Mouse (Mus musculus) skeletal muscle tissue, postnatal 0 days (tissue): Measurements from ENCODE around the gene Gsk3a. TPM values are rescaled to one million over a fixed set of nuclear protein-coding genes. Genes with fewer than 3 reads are reported as not detected.

Experiments
- microRNA-seq, 2 experiments: library from miRNA; unstranded; fragments of <30 nt; microRNA quantifications; one replicate each; pipeline ENCODE4; 2016
- polyA plus RNA-seq: library from polyadenylated mRNA; unstranded; fragments of >200 nt; fragmentation: Nextera tagmentation; extraction: Ambion mirVana; gene quantifications from 2 replicates; pipeline ENCODE4 v1.2.1, GENCODE M21; 2015

Gsk3a gene
- polyA plus RNA-seq, result 6.6 and 8.2 TPM in 2 replicates

GRCm38 (mm10) chr7:25237249-25238014 is at the start of gene Gsk3a:
Gene Gsk3a (minus strand): TSS chr7:25237851.

GRCm38 (mm10) chr7:25267301-25267750 is 29.7 kb upstream of the Gsk3a start, which contains the start of gene Cic:
Gene Cic (plus strand): TSS chr7:25267704.

DNA sequence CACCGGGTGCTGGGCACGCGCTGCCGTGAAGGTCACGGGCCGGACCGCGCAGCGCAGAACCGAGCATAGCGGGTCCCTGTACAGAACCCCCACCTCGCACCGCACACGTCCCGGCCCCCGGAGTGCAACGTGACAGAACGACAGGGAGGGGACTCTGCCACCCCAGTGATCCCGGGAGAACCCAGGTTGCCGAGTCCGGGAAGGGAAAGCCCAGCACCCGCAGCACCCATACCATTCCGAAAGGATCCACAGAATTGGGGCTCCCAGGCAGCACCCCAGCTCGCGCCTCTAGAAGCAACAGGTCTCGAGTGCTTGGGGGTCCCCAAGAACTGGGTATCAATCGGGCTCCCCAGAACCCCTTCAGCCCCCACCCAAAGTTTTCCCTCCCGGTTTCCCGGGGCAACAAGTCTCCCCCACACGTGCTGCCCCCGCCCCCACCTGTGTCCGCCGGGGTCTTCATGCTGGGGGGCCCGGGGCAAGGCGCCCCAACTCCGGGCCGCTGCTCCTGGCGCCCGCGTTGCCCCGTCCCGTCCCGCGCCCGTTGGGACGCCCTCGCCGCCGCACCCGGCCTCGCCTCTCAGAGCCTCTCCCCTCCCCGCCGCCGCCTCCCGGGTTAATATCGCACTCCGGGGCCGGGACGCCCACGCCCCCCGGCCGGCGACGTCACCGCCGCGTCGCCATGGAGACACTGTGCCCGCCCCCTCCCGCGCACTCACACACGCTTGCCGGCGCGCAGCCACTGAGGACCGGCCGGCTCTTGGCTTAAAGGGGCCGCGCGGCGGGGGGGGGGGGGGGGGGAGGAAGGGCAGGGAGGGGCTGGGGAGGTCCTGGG is 12.7 kb upstream of the Gsk3a start, which contains the start of gene Erf:
TSS of gene Erf (minus strand) at position 621 of the 832 bp plus-strand sequence.

DNA sequence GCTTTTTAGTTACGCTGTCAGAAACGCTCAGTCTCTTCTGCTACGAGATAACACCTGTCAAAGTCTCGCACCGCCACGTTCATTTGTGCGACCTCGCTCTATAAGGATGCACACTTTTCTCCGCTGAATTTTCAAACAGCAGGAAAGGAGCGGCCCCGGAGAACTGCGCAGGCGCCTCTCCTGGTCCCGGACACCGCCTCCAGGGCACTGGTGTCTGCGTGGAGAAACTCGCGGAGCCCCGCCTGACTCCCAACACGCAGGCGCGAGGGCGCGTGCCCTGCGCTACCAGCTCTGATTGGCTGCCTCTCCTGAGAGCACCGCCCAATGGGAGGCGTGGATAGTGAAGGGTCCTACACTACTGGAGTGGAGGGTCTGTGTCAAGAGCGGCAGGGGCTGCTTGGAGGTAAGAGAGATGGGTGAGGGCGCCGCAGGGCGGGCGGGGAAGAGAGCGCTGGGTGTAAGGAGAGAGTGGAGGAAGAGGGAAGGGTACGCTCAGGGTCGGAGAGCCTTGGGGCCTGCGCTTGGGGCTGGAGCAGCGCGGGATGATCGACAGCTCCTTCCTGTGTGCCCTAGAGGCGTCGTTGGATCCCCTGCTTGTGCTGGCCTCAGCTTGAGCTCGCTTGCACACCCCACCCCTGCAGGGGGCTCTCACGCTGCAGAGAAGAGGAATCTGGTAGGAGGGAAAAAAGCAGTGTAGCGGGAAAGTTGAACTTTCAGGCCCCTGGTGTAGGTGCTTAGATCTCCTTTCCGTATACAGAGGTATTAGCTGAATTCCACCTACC is 16.4 kb downstream of the Gsk3a start, which contains the start of gene Zfp526:
TSS of gene Zfp526 (plus strand) at position 324 of the 782 bp plus-strand sequence.

DNA sequence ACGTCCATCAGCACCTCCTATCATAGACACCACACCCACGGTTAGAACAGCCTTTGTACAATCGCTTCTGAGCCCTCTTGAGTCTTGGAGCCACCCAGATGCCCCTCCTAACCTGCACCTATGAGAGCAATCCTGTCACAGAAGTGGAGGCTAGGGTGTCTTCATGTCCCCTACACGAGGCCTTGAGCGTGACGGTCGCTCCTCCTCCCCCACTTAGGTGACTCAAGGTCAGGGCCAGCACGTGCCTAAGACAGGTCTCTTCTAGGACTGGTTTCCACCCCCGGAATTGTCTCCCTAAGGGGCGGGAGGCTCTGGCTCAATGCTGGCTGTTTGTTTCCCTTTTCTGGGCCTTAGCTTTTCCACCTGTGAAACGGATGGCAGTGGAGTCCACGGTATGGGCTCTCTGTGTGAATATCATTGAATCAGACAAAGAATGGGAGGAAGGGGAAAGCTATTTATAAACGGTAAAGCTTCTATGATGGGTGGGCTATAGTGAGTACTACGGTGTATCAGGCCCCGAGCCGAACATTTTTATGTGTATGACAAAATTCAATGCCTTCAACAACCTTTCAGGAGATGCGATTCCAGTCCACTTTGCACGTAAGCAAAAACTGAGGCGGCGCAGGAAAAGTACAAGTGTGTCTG is 17.1 kb downstream of the Gsk3a start, which contains the start of gene Dedd2:
TSS of gene Dedd2 (minus strand) at position 159 of the 645 bp plus-strand sequence.

GRCm38 (mm10) chr7:25179606-25180161 is 58.0 kb downstream of the Gsk3a start, which contains the start of gene Pou2f2:
Gene Pou2f2 (minus strand): TSS chr7:25179726.

Small RNA genes within 50 kb of the gene (microRNA-seq; reads per million reads assigned to microRNA genes)
- 0.20 to 0.42 reads per million in 2 experiments for gene Mir7048

Other genes with a start within 250 kb of the Gsk3a start
- gene Atp1a3, start 231.9 kb downstream of the Gsk3a start, polyA plus RNA-seq, result 0.13 and 0.19 TPM in 2 replicates
- gene Grik5, start 165.5 kb downstream of the Gsk3a start, polyA plus RNA-seq, result 1.5 and 2.2 TPM in 2 replicates
- 9.0 and 9.4 TPM in 2 replicates for gene Zfp574, start 165.3 kb downstream of the Gsk3a start, polyA plus RNA-seq
- gene Pou2f2, start 58.1 kb downstream of the Gsk3a start, polyA plus RNA-seq, result 0.42 and 0.46 TPM in 2 replicates
- gene Dedd2, start 17.2 kb downstream of the Gsk3a start, polyA plus RNA-seq, result 6.5 and 7.9 TPM in 2 replicates
- 1.4 and 1.8 TPM in 2 replicates for gene Zfp526, start 16.4 kb downstream of the Gsk3a start, polyA plus RNA-seq
- 5.6 and 8.0 TPM in 2 replicates for gene Erf, start 12.9 kb upstream of the Gsk3a start, polyA plus RNA-seq
- gene Cic, start 29.9 kb upstream of the Gsk3a start, polyA plus RNA-seq, result 14.1 and 16.4 TPM in 2 replicates
- 36.2 and 42.4 TPM in 2 replicates for gene Pafah1b3, start 60.1 kb upstream of the Gsk3a start, polyA plus RNA-seq
- 0.10 TPM in 1 of 2 replicates, not detected in the other for gene Prr19, start 63.6 kb upstream of the Gsk3a start, polyA plus RNA-seq
- gene Tmem145, start 68.3 kb upstream of the Gsk3a start, polyA plus RNA-seq, result not detected in 2 replicates
- 5.9 and 6.2 TPM in 2 replicates for gene Megf8, start 79.3 kb upstream of the Gsk3a start, polyA plus RNA-seq
- 21.2 TPM in 1 of 2 replicates, not detected in the other for gene Cnfn, start 131.9 kb upstream of the Gsk3a start, polyA plus RNA-seq
- gene Lipe, start 160.9 kb upstream of the Gsk3a start, polyA plus RNA-seq, result 20.7 and 82.3 TPM in 2 replicates
- gene Cxcl17, start 175.0 kb upstream of the Gsk3a start, polyA plus RNA-seq, result not detected in 2 replicates
- 4.0 and 4.1 TPM in 2 replicates for gene Ceacam1, start 239.8 kb upstream of the Gsk3a start, polyA plus RNA-seq